Mouse (Mus musculus) heart, embryonic 11.5 days (tissue): ENCODE data around the gene Setd5. TPM values are rescaled to one million over a fixed set of nuclear protein-coding genes. Genes with fewer than 3 reads are reported as not detected.
A peak's percentile ranks its signal among the peaks of the same experiment; 100 is the strongest.

Experiments
- ATAC-seq: fragments of 200-750 bp; cut with Nextera tagmentation; replicated peaks from 2 replicates; pipeline ENCODE4 v1.8.0; 2017; ENCODE audit warnings: moderate library complexity; ENCODE audit not compliant: insufficient number of reproducible peaks, low FRiP score, low TSS enrichment
- H3K27ac ChIP-seq: fragments of 300-500 bp; sonication (generic); 2 replicates; pipeline ENCODE4 v1.5.1; 2014; ENCODE audit warnings: mild to moderate bottlenecking, low read depth, low read length
- H3K27me3 ChIP-seq: fragments of 300-500 bp; sonication (generic); 2 replicates; pipeline ENCODE4 v1.6.1; 2014; ENCODE audit warnings: mild to moderate bottlenecking, low read length, mixed read lengths; ENCODE audit not compliant: control insufficient read depth, insufficient read depth
- H3K36me3 ChIP-seq: fragments of 300-500 bp; sonication (generic); 2 replicates; pipeline ENCODE4 v1.6.1; 2014; ENCODE audit warnings: mild to moderate bottlenecking, low read length, moderate library complexity, mixed read lengths; ENCODE audit not compliant: control insufficient read depth, insufficient read depth
- H3K4me1 ChIP-seq: fragments of 300-500 bp; sonication (generic); 2 replicates; pipeline ENCODE4 v1.6.1; 2014; ENCODE audit warnings: low read length; ENCODE audit not compliant: control insufficient read depth, insufficient read depth
- H3K4me2 ChIP-seq: fragments of 300-500 bp; sonication (generic); 2 replicates; pipeline ENCODE4 v1.6.1; 2014; ENCODE audit warnings: mild to moderate bottlenecking, moderate library complexity
- H3K4me3 ChIP-seq: fragments of 300-500 bp; sonication (generic); 2 replicates; pipeline ENCODE4 v1.5.1; 2014; ENCODE audit warnings: low read depth, low read length
- H3K9ac ChIP-seq: fragments of 300-500 bp; sonication (generic); 2 replicates; pipeline ENCODE4 v1.6.1; 2014; ENCODE audit warnings: mild to moderate bottlenecking, low read depth, low read length, moderate library complexity
- H3K9me3 ChIP-seq: fragments of 300-500 bp; sonication (generic); replicated peaks from 2 replicates; pipeline ENCODE4 v1.6.1; 2016; ENCODE audit warnings: low read length; ENCODE audit not compliant: control insufficient read depth
- WGBS: fragments of 180-500 bp; shearing (Covaris S2); extraction: QIAGEN DNeasy Blood & Tissue Kit; methylation state at CpG from one replicate; pipeline ENCODE4 v1.1.7; 2014; ENCODE audit not compliant: insufficient replicate concordance; 5-methylcytosine and 5-hydroxymethylcytosine counted together
- polyA plus RNA-seq: library from polyadenylated mRNA; unstranded; fragments of >200 nt; fragmentation: Nextera tagmentation; extraction: Ambion mirVana; gene quantifications from 2 replicates; pipeline ENCODE4 v1.2.1, GENCODE M21; 2014

Gene Setd5
- polyA plus RNA-seq, 1 experiment from 2014 or later, result 86.9 TPM

- Histone ChIP-seq H3K36me3 (peaks cover 2% of the 10 kb centered on the region; the same call in 1 of the 2 replicates), H3K9me3 (no peaks in the 10 kb centered on the region), H3K4me3 (no peak overlapping the region), H3K4me1 (0 out of 2 replicates have a peak, but pooled peaks cover 5% of the 10 kb centered on the region), H3K27ac (no peak overlapping the region), H3K9ac (no peak overlapping the region), H3K27me3 (no peaks in the 10 kb centered on the region), H3K4me2 (no peak overlapping the region)
- WGBS, result 74% methylated on average over 1 of the region's 1 CpGs
- no peak for ATAC-seq
Measured at GRCm38 (mm10) chr6:113161982-113162381, 84.8 kb downstream of the Setd5 start.

- H3K27me3 ChIP-seq, result no peaks in the 10 kb centered on the region
- ATAC-seq, result no peak
- no peak overlapping the region for H3K4me3 ChIP-seq
- no peak overlapping the region for H3K9ac ChIP-seq
- no peak overlapping the region for H3K4me2 ChIP-seq
- no peak overlapping the region for H3K27ac ChIP-seq
- 0 out of 2 replicates have a peak, but pooled peaks cover 5% of the 10 kb centered on the region for H3K4me1 ChIP-seq
- H3K36me3 ChIP-seq, result peaks cover 2% of the 10 kb centered on the region; the same call in 1 of the 2 replicates
- H3K9me3 ChIP-seq, result no peaks in the 10 kb centered on the region
Measured at GRCm38 (mm10) chr6:113163513-113163912, 86.3 kb downstream of the Setd5 start.

GRCm38 (mm10) chr6:113166661-113167251 lies 89.6 kb downstream of the Setd5 start:
- 0 out of 2 replicates have a peak overlapping the region, but pooled peaks have one; percentile 24 for H3K9ac ChIP-seq
- peak overlapping the region; percentile 18; the same call in 1 of the 2 replicates for H3K27ac ChIP-seq
- H3K4me2 ChIP-seq, result 0 out of 2 replicates have a peak overlapping the region, but pooled peaks have one; percentile 19
- no peaks in the 10 kb centered on the region for H3K27me3 ChIP-seq
- no peak overlapping the region for H3K4me3 ChIP-seq
- peak; percentile 50; the same call in 1 of the 2 replicates for ATAC-seq
- H3K36me3 ChIP-seq, result no peaks in the 10 kb centered on the region
- 0 out of 2 replicates have a peak, but pooled peaks cover 5% of the 10 kb centered on the region for H3K4me1 ChIP-seq
- WGBS, result 62% methylated on average over 17 of the region's 17 CpGs
- no peaks in the 10 kb centered on the region for H3K9me3 ChIP-seq

GRCm38 (mm10) chr6:113168316-113168975 lies 91.3 kb downstream of the Setd5 start:
- ATAC-seq, result no peak
- 85% methylated on average over 7 of the region's 7 CpGs for WGBS
- no peak overlapping the region for H3K4me3 ChIP-seq
- H3K4me1 ChIP-seq, result 0 out of 2 replicates have a peak, but pooled peaks cover 5% of the 10 kb centered on the region
- no peak overlapping the region for H3K4me2 ChIP-seq
- H3K9ac ChIP-seq, result no peak overlapping the region
- H3K36me3 ChIP-seq, result no peaks in the 10 kb centered on the region
- H3K9me3 ChIP-seq, result no peaks in the 10 kb centered on the region
- no peaks in the 10 kb centered on the region for H3K27me3 ChIP-seq
- H3K27ac ChIP-seq, result no peak overlapping the region

- Histone ChIP-seq H3K9me3 (no peaks in the 10 kb centered on the region), H3K27me3 (no peaks in the 10 kb centered on the region), H3K4me1 (0 out of 2 replicates have a peak, but pooled peaks cover 5% of the 10 kb centered on the region), H3K4me3 (no peak overlapping the region), H3K9ac (no peak overlapping the region), H3K4me2 (no peak overlapping the region), H3K27ac (no peak overlapping the region), H3K36me3 (no peaks in the 10 kb centered on the region)
- ATAC-seq, result no peak
- WGBS, result 61% methylated on average over 3 of the region's 3 CpGs
Measured at GRCm38 (mm10) chr6:113169852-113170251, 92.7 kb downstream of the Setd5 start.

GRCm38 (mm10) chr6:113170651-113171050 lies 93.5 kb downstream of the Setd5 start:
- Histone ChIP-seq H3K27me3 (no peaks in the 10 kb centered on the region), H3K4me2 (no peak overlapping the region), H3K4me1 (0 out of 2 replicates have a peak, but pooled peaks cover 5% of the 10 kb centered on the region), H3K9ac (no peak overlapping the region), H3K36me3 (no peaks in the 10 kb centered on the region), H3K27ac (no peak overlapping the region), H3K4me3 (no peak overlapping the region), H3K9me3 (no peaks in the 10 kb centered on the region)
- ATAC-seq, result no peak
- 86% methylated on average over 8 of the region's 8 CpGs for WGBS

GRCm38 (mm10) chr6:113172011-113172410 lies 94.8 kb downstream of the Setd5 start:
- no peak overlapping the region for H3K27ac ChIP-seq
- no peaks in the 10 kb centered on the region for H3K4me1 ChIP-seq
- H3K4me3 ChIP-seq, result no peak overlapping the region
- no peaks in the 10 kb centered on the region for H3K9me3 ChIP-seq
- H3K4me2 ChIP-seq, result no peak overlapping the region
- ATAC-seq, result no peak
- H3K9ac ChIP-seq, result no peak overlapping the region
- no peaks in the 10 kb centered on the region for H3K27me3 ChIP-seq
- no peaks in the 10 kb centered on the region for H3K36me3 ChIP-seq

- Histone ChIP-seq H3K9me3 (no peaks in the 10 kb centered on the region), H3K27me3 (no peaks in the 10 kb centered on the region), H3K36me3 (no peaks in the 10 kb centered on the region), H3K27ac (no peak overlapping the region), H3K4me2 (no peak overlapping the region), H3K9ac (no peak overlapping the region), H3K4me3 (no peak overlapping the region), H3K4me1 (no peaks in the 10 kb centered on the region)
- ATAC-seq, result no peak
- WGBS, result 21% methylated on average over 1 of the region's 1 CpGs
Measured at GRCm38 (mm10) chr6:113172568-113172967, 95.4 kb downstream of the Setd5 start.
